Mouse (Mus musculus) liver, postnatal 0 days (tissue): ENCODE data around the gene Rbfox3.

Experiments used
- CTCF ChIP-seq: sonication (generic); IDR thresholded peaks from 2 replicates; pipeline ENCODE4 v1.5.1; 2016; ENCODE audit warnings: antibody characterized with exemption, low read depth
- EP300 ChIP-seq: IDR thresholded peaks from 2 replicates; pipeline ENCODE4 v1.6.1; 2016; ENCODE audit warnings: antibody characterized with exemption, low read depth, mild to moderate bottlenecking

DNA sequence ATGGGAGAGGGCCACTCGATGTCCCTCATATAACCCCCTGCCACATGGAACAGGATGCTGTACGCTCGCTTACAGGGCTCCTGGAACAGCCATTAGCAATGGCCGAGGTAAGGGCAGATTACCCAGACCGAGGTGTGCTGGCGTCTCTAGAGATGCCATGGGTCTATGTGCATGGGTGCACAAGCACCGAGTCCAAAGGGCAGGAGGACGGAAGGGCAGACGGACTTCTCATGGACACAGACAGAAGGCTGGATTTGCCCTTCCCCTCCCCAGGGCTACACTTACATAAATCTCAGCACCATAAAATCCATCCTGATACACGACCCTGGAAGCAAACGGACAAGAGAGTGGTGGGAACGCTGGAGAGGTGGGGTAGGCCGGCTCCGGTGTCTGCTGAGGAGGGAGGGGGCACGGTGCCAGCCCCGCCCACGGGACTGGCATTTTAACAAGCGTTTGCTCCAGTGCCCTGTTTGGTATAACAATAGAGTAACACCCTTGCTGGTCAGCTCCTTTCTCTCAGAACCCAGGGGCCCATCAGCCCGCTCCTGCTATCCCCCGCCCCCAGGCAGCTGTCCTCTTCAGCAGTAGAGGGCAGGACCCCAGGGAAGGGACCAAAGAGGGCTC, 415.2 kb downstream of the Rbfox3 start:
- no peak for TF ChIP-seq CTCF
- TF ChIP-seq EP300 = no peak
